Mouse (Mus musculus): Measurements from ENCODE around the gene Pah.

Gene Pah

GRCm38 (mm10) chr10:87503946-87504345 lies 17.6 kb upstream of the Pah start:
- DNase-seq (ENCODE audit: low spot score in 2 of 2): peak; percentile 72 to 82

GRCm38 (mm10) chr10:87508581-87508980 lies 13.0 kb upstream of the Pah start:
- peak in 1 of 2 experiments; percentile 40 for DNase-seq (ENCODE audit: low spot score in 2 of 2)

GRCm38 (mm10) chr10:87513052-87513451 lies 8.5 kb upstream of the Pah start:
- no peak for DNase-seq (ENCODE audit: low spot score in 2 of 2)

GRCm38 (mm10) chr10:87518585-87518984 lies 3.0 kb upstream of the Pah start:
- DNase-seq (ENCODE audit: low spot score in 2 of 2): no peak

- DNase-seq (ENCODE audit: low spot score in 2 of 2): no peak
These were observed 1.0 kb upstream of the Pah start for GRCm38 (mm10) chr10:87520401-87521116.

GRCm38 (mm10) chr10:87534172-87534571 lies 12.6 kb downstream of the Pah start:
- DNase-seq (ENCODE audit: low spot score in 2 of 2): no peak

GRCm38 (mm10) chr10:87545759-87546158 lies 24.2 kb downstream of the Pah start:
- DNase-seq (ENCODE audit: low spot score in 2 of 2): no peak

GRCm38 (mm10) chr10:87546299-87547234 lies 25.0 kb downstream of the Pah start:
- DNase-seq (ENCODE audit: low spot score in 2 of 2): no peak

GRCm38 (mm10) chr10:87552726-87553125 lies 31.1 kb downstream of the Pah start:
- DNase-seq (ENCODE audit: low spot score in 2 of 2): peak; percentile 49 to 70

- DNase-seq (ENCODE audit: low spot score in 2 of 2): no peak
These were observed 34.8 kb downstream of the Pah start for GRCm38 (mm10) chr10:87556441-87556840.

- no peak for DNase-seq (ENCODE audit: low spot score in 2 of 2)
These were observed 42.2 kb downstream of the Pah start for GRCm38 (mm10) chr10:87563818-87564217.

- no peak for DNase-seq (ENCODE audit: low spot score in 2 of 2)
These were observed 44.1 kb downstream of the Pah start for GRCm38 (mm10) chr10:87565712-87566111.

- DNase-seq (ENCODE audit: low spot score in 2 of 2): no peak
These were observed 50.9 kb downstream of the Pah start for GRCm38 (mm10) chr10:87572500-87572899.

- no peak for DNase-seq (ENCODE audit: low spot score in 2 of 2)
These were observed 65.1 kb downstream of the Pah start for GRCm38 (mm10) chr10:87586696-87587095.

- no peak for DNase-seq (ENCODE audit: low spot score in 2 of 2)
These were observed 72.3 kb downstream of the Pah start for GRCm38 (mm10) chr10:87593916-87594315.

GRCm38 (mm10) chr10:87596361-87597074 lies 74.9 kb downstream of the Pah start:
- peak; percentile 43 to 63 for DNase-seq (ENCODE audit: low spot score in 2 of 2)

GRCm38 (mm10) chr10:87597075-87597677 lies 75.6 kb downstream of the Pah start:
- peak; percentile 22 to 43 for DNase-seq (ENCODE audit: low spot score in 2 of 2)

GRCm38 (mm10) chr10:87602151-87602550 lies 80.6 kb downstream of the Pah start:
- no peak for DNase-seq (ENCODE audit: low spot score in 2 of 2)

GRCm38 (mm10) chr10:87625196-87625595 lies 103.6 kb downstream of the Pah start:
- DNase-seq (ENCODE audit: low spot score in 2 of 2): no peak
